Mouse (Mus musculus): ENCODE measurements around the gene Syn3. TPM values are rescaled to one million over a fixed set of nuclear protein-coding genes. Genes with fewer than 3 reads are reported as not detected.
"Not testable (repeated sequence)": the region's sequence is repeated elsewhere in the genome, so short reads cannot be mapped to it uniquely, and the experiment has no call there.

Syn3 gene
- polyA plus RNA-seq, 1 experiment from 2014 or later = 4.0 TPM

DNA sequence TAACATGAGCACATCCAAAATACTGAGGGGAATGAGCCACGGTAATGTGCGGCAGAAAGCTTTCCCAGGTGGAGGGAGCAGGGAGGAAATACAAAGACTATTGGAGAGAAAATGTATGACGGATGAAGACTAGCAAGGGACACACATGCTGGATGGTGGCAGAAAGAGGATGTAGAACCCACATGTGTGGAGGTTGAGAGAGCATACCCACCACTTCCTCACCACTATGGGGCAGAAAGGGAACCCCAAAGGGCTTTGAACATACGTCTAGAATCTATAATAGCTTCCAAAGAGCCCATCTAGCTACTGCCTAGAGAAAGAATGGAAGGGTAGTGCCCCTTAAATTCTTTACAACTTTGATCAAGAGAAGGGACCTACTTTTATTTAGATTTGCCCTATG is 113.0 kb downstream of the Syn3 start:
- Histone ChIP-seq H3K4me1 (ENCODE audit: control insufficient read depth, insufficient read depth, low read length) (peaks cover 15% of the 10 kb centered on the region; the same call in 1 of the 2 replicates), H3K9me3 (replicated peaks; ENCODE audit: control insufficient read depth, low read length) (no peaks in the 10 kb centered on the region), H3K27ac (ENCODE audit: low read length) (no peak overlapping the region), H3K4me3 (replicated peaks; ENCODE audit: low read length) (no peak overlapping the region), H3K36me3 (ENCODE audit: control insufficient read depth, insufficient read depth, low read length) (no peaks in the 10 kb centered on the region), H3K9ac (ENCODE audit: low read length) (no peak overlapping the region), H3K4me2 (ENCODE audit: low read depth, low read length) (no peak overlapping the region), H3K27me3 (ENCODE audit: control insufficient read depth, insufficient read depth, low read length) (no peaks in the 10 kb centered on the region)
- no peak for ATAC-seq (ENCODE audit: insufficient read depth, low FRiP score)
- 72% methylated on average over 4 of the region's 4 CpGs for WGBS

DNA sequence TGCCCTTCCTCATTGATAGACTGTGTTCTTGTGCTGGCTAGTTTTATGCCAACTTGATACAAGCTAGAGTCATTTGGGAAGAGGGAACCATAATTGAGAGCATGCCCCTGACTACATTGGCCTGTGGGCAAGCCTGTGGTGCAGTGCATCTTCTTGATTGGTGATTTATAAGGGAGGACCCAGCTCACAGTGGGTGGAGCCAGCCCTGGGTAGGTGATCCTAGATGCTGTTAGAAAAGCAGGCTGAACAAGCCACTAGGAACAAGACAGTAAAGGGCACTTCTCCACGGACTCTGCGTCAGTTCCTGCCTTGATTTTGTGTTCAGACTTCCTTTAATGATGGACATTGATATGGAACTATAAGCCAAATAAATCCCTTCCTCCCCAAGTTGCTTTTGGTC is 114.0 kb downstream of the Syn3 start:
- Histone ChIP-seq H3K9me3 (replicated peaks; ENCODE audit: control insufficient read depth, low read length) (no peaks in the 10 kb centered on the region), H3K27ac (ENCODE audit: low read length) (no peak overlapping the region), H3K4me3 (replicated peaks; ENCODE audit: low read length) (no peak overlapping the region), H3K9ac (ENCODE audit: low read length) (no peak overlapping the region), H3K4me1 (ENCODE audit: control insufficient read depth, insufficient read depth, low read length) (peaks cover 15% of the 10 kb centered on the region; the same call in 1 of the 2 replicates), H3K4me2 (ENCODE audit: low read depth, low read length) (no peak overlapping the region), H3K27me3 (ENCODE audit: control insufficient read depth, insufficient read depth, low read length) (no peaks in the 10 kb centered on the region), H3K36me3 (ENCODE audit: control insufficient read depth, insufficient read depth, low read length) (no peaks in the 10 kb centered on the region)
- no peak for ATAC-seq (ENCODE audit: insufficient read depth, low FRiP score)
- 86% methylated on average over 2 of the region's 2 CpGs for WGBS

DNA sequence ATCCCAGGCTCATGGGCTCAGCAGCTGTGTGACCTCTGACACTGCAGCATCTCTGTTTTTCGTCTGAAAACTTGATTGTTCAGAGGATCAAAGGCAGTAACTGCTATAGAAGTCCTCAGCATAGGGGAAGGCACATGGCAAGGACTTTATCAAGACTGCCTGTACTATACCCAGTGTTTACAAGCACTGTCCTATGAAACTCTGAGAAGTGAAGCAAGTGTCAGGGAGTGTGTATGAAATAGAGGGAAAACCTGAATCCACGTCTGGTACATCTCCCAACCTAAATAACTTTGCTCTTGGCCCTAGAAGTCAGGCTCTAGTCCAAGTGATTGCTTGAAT is 116.8 kb downstream of the Syn3 start:
- H3K4me1 ChIP-seq (ENCODE audit: control insufficient read depth, insufficient read depth, low read length) = 0 out of 2 replicates have a peak, but pooled peaks cover 3% of the 10 kb centered on the region
- no peak overlapping the region for H3K4me2 ChIP-seq (ENCODE audit: low read depth, low read length)
- no peaks in the 10 kb centered on the region for H3K9me3 ChIP-seq (replicated peaks; ENCODE audit: control insufficient read depth, low read length)
- no peaks in the 10 kb centered on the region for H3K27me3 ChIP-seq (ENCODE audit: control insufficient read depth, insufficient read depth, low read length)
- H3K36me3 ChIP-seq (ENCODE audit: control insufficient read depth, insufficient read depth, low read length) = no peaks in the 10 kb centered on the region
- H3K4me3 ChIP-seq (replicated peaks; ENCODE audit: low read length) = no peak overlapping the region
- WGBS = 27% methylated on average over 2 of the region's 2 CpGs
- peak; percentile 61; the same call in 1 of the 2 replicates for ATAC-seq (ENCODE audit: insufficient read depth, low FRiP score)
- H3K27ac ChIP-seq (ENCODE audit: low read length) = no peak overlapping the region
- H3K9ac ChIP-seq (ENCODE audit: low read length) = no peak overlapping the region

GRCm38 (mm10) chr10:86381150-86381921 is 117.4 kb downstream of the Syn3 start:
- Histone ChIP-seq H3K27ac (ENCODE audit: low read length) (peak overlapping the region; percentile 42; the same call in 1 of the 2 replicates), H3K36me3 (ENCODE audit: control insufficient read depth, insufficient read depth, low read length) (no peaks in the 10 kb centered on the region), H3K9me3 (replicated peaks; ENCODE audit: control insufficient read depth, low read length) (no peaks in the 10 kb centered on the region), H3K4me3 (replicated peaks; ENCODE audit: low read length) (no peak overlapping the region), H3K9ac (ENCODE audit: low read length) (no peak overlapping the region), H3K4me2 (ENCODE audit: low read depth, low read length) (no peak overlapping the region), H3K4me1 (ENCODE audit: control insufficient read depth, insufficient read depth, low read length) (0 out of 2 replicates have a peak, but pooled peaks cover 3% of the 10 kb centered on the region), H3K27me3 (ENCODE audit: control insufficient read depth, insufficient read depth, low read length) (no peaks in the 10 kb centered on the region)
- peak; percentile 45; the same call in 1 of the 2 replicates for ATAC-seq (ENCODE audit: insufficient read depth, low FRiP score)
- 43% methylated on average over 9 of the region's 9 CpGs for WGBS

DNA sequence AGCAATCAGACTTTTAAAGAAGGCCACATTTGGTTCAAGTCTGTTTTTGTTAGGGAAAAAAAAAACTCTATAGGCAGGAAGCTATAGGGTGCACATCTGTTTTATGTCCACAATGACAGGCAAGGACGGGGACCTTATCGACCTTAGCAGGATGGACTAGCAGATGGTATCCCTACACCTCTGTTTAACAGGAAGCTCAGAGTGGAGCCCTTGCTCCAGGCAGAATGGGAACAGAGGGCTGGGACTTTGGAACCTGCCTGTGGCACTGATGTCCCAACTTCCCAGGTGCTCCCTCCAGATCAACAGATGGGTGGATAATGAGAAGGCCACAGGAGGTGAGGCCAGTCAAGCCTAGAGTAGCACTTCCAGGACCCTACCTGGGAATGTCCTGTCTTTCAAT is 118.1 kb downstream of the Syn3 start:
- H3K4me1 ChIP-seq (ENCODE audit: control insufficient read depth, insufficient read depth, low read length) = 0 out of 2 replicates have a peak, but pooled peaks cover 3% of the 10 kb centered on the region
- no peak overlapping the region for H3K9ac ChIP-seq (ENCODE audit: low read length)
- no peaks in the 10 kb centered on the region for H3K27me3 ChIP-seq (ENCODE audit: control insufficient read depth, insufficient read depth, low read length)
- H3K9me3 ChIP-seq (replicated peaks; ENCODE audit: control insufficient read depth, low read length) = no peaks in the 10 kb centered on the region
- peak overlapping the region; percentile 35 for H3K27ac ChIP-seq (ENCODE audit: low read length)
- no peak overlapping the region for H3K4me3 ChIP-seq (replicated peaks; ENCODE audit: low read length)
- no peak overlapping the region for H3K4me2 ChIP-seq (ENCODE audit: low read depth, low read length)
- no peak for ATAC-seq (ENCODE audit: insufficient read depth, low FRiP score)
- WGBS = 20% methylated on average over 2 of the region's 2 CpGs
- no peaks in the 10 kb centered on the region for H3K36me3 ChIP-seq (ENCODE audit: control insufficient read depth, insufficient read depth, low read length)

DNA sequence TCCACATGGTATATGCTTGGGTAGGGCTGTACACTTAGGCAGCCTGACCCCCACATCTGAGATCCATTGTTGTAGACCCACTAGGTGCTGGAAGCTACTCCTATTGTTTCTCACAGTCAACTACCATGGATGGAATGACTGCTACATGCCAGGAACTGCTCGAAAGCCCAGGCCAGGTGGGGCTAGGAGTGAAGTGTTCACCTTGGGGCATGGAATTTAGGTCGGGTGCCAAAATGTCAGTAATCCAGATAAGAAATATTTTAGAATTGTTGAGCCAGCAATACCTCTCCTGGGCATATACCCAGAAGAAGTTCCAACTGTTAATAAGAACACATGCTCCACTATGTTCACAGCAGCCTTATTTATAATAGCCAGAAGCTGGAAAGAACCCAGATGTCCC is 119.9 kb downstream of the Syn3 start:
- H3K4me1 ChIP-seq (ENCODE audit: control insufficient read depth, insufficient read depth, low read length); ATAC-seq (ENCODE audit: insufficient read depth, low FRiP score); H3K36me3 ChIP-seq (ENCODE audit: control insufficient read depth, insufficient read depth, low read length); H3K4me3 ChIP-seq (replicated peaks; ENCODE audit: low read length); H3K27ac ChIP-seq (ENCODE audit: low read length); H3K27me3 ChIP-seq (ENCODE audit: control insufficient read depth, insufficient read depth, low read length); H3K9me3 ChIP-seq (replicated peaks; ENCODE audit: control insufficient read depth, low read length); H3K9ac ChIP-seq (ENCODE audit: low read length); H3K4me2 ChIP-seq (ENCODE audit: low read depth, low read length): not testable (repeated sequence)
- WGBS = 72% methylated on average over 2 of the region's 2 CpGs

- Histone ChIP-seq H3K9me3 (replicated peaks; ENCODE audit: control insufficient read depth, low read length) (no peaks in the 10 kb centered on the region), H3K36me3 (ENCODE audit: control insufficient read depth, insufficient read depth, low read length) (no peaks in the 10 kb centered on the region), H3K9ac (ENCODE audit: low read length) (no peak overlapping the region), H3K27ac (ENCODE audit: low read length) (no peak overlapping the region), H3K4me3 (replicated peaks; ENCODE audit: low read length) (no peak overlapping the region), H3K4me1 (ENCODE audit: control insufficient read depth, insufficient read depth, low read length) (0 out of 2 replicates have a peak, but pooled peaks cover 3% of the 10 kb centered on the region), H3K4me2 (ENCODE audit: low read depth, low read length) (no peak overlapping the region), H3K27me3 (ENCODE audit: control insufficient read depth, insufficient read depth, low read length) (no peaks in the 10 kb centered on the region)
- peak; percentile 68; the same call in 1 of the 2 replicates for ATAC-seq (ENCODE audit: insufficient read depth, low FRiP score)
- 62% methylated on average over 8 of the region's 8 CpGs for WGBS
Observed at GRCm38 (mm10) chr10:86376392-86377185, 122.1 kb downstream of the Syn3 start.

GRCm38 (mm10) chr10:86375903-86376302 is 122.8 kb downstream of the Syn3 start:
- Histone ChIP-seq H3K4me1 (ENCODE audit: control insufficient read depth, insufficient read depth, low read length) (0 out of 2 replicates have a peak, but pooled peaks cover under 1% of the 10 kb centered on the region), H3K9ac (ENCODE audit: low read length) (no peak overlapping the region), H3K9me3 (replicated peaks; ENCODE audit: control insufficient read depth, low read length) (no peaks in the 10 kb centered on the region), H3K27ac (ENCODE audit: low read length) (no peak overlapping the region), H3K36me3 (ENCODE audit: control insufficient read depth, insufficient read depth, low read length) (no peaks in the 10 kb centered on the region), H3K27me3 (ENCODE audit: control insufficient read depth, insufficient read depth, low read length) (no peaks in the 10 kb centered on the region), H3K4me3 (replicated peaks; ENCODE audit: low read length) (no peak overlapping the region), H3K4me2 (ENCODE audit: low read depth, low read length) (no peak overlapping the region)
- WGBS = 58% methylated on average over 11 of the region's 11 CpGs
- ATAC-seq (ENCODE audit: insufficient read depth, low FRiP score) = no peak; the same call in 1 of the 2 replicates

DNA sequence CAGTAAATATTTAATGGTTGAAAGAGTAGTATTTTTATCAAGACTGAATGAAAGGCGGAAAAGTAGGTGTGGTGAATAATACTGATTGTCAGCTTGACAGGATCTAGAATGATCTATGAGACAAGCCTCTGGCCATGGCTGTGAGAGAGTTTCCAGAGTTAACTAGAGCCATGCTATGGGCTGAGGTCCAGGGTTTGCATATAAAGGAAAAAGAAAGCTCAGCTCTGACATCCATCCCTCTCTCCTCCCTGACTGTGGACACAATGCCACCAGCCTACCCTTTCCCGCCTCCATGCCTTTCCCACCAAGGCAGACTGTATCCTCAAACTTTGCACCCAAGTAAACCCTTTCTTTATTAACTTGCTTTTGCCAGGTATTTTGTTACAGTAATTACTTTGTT is 124.6 kb downstream of the Syn3 start:
- Histone ChIP-seq H3K36me3 (ENCODE audit: control insufficient read depth, insufficient read depth, low read length) (no peaks in the 10 kb centered on the region), H3K4me3 (replicated peaks; ENCODE audit: low read length) (no peak overlapping the region), H3K9ac (ENCODE audit: low read length) (no peak overlapping the region), H3K27ac (ENCODE audit: low read length) (no peak overlapping the region), H3K4me2 (ENCODE audit: low read depth, low read length) (no peak overlapping the region), H3K9me3 (replicated peaks; ENCODE audit: control insufficient read depth, low read length) (no peaks in the 10 kb centered on the region), H3K4me1 (ENCODE audit: control insufficient read depth, insufficient read depth, low read length) (no peaks in the 10 kb centered on the region), H3K27me3 (ENCODE audit: control insufficient read depth, insufficient read depth, low read length) (no peaks in the 10 kb centered on the region)
- ATAC-seq (ENCODE audit: insufficient read depth, low FRiP score) = no peak
- WGBS = 80% methylated on average over 2 of the region's 2 CpGs

Measured in stomach, embryonic 16.5 days (tissue).